Mouse (Mus musculus): ENCODE results near the gene Dbi. TPM values are rescaled to one million over a fixed set of nuclear protein-coding genes. Genes with fewer than 3 reads are reported as not detected.

Gene Dbi
- total and polyA plus RNA-seq, 3 experiments = 14.5 to 652 (median 118) TPM

DNA sequence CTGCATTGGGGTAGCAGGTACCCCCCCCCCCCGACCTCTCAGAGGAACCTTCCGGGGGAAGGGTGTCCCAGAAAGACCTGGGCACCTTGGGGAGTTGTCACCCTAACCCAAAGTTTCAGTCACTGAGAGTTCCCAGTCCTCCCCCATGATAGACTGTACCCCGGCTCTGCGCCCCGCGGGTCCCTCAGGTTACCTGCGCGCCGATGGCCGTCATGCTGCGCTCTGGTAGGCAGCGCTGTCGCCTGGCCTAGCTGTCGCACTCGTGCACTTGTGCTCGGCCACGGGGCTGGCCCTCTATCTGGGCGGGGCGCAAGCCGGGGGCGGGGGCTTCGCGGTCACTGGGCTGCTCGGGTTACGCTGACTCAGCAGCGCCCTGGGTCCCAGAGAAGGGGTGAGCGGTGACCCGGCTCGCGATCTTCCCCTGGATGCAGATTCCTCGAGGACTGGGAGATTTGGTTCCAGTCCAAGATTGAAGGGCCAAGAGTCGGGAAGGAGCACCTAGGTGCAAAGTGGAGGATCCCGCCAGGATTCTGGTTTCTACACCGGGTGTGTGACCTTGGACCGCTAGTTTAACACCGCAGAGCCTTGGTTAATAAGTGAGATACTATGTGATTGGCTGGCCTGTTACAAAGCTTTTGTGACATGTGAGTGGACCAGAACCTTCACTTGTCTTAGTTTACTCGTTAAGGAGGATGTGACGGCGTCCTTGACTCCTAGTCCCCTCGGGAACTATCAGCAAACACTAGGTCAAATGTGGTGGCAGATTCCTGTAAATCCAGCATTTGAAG is 47.2 kb downstream of the Dbi start, which contains the start of gene Tmem37:
Tmem37 (minus strand) TSS at position 556 of the 788 bp plus-strand sequence.
- H3K27me3 ChIP-seq (ENCODE audit: insufficient read depth, low read length) = peaks cover 3% of the 10 kb centered on the region; the same call in 1 of the 2 replicates
- DNase-seq (ENCODE audit: low spot score) = no peak
- H3K9me3 ChIP-seq (replicated peaks) = no peaks in the 10 kb centered on the region
- TF ChIP-seq GATA2 (IDR thresholded peaks at IDR 0.05; ENCODE audit: borderline replicate concordance, low read depth, low read length) = no peak
- no peak for TF ChIP-seq POLR2AphosphoS5 (IDR thresholded peaks at IDR 0.05; ENCODE audit: insufficient replicate concordance, low read depth, low read length)
- no peak for TF ChIP-seq CTCF (IDR thresholded peaks at IDR 0.05; ENCODE audit: low read depth, low read length)
- TF ChIP-seq GATA1 (IDR thresholded peaks at IDR 0.05; ENCODE audit: borderline replicate concordance, low read length) = no peak
- no peak for TF ChIP-seq TAL1 (conservative IDR thresholded peaks at IDR 0.05; ENCODE audit: low read depth, low read length)
- H3K4me3 ChIP-seq (ENCODE audit: low read depth, low read length) = no peak within 1 kb of the TSS
- ATAC-seq (ENCODE audit: extremely low read depth, insufficient number of reproducible peaks, low FRiP score, poor library complexity, severe bottlenecking) = no peak
- no peaks in the 10 kb centered on the region for H3K4me1 ChIP-seq (ENCODE audit: insufficient read depth, low read depth, low read length)
- no peaks in the 10 kb centered on the region for H3K36me3 ChIP-seq (replicated peaks)

DNA sequence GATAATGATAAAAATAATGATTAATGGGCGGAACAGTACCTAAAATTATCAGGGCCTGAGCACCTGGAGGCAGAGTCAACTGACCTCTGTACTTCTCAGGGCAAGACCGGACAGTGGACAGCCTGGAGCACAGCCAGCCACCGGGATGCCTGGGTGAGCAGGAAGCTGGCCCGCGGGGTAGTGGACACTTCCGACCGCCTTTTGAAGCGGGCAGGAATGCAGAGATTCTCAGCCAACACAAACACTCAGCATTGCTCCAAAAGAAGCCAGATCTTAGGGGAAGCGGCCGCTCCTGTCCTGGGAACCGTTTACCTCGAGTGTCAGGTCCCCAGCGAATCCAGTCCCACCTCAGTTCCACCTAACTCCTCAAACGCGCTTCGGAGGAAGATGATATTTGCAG is 48.0 kb downstream of the Dbi start:
- ATAC-seq (ENCODE audit: extremely low read depth, insufficient number of reproducible peaks, low FRiP score, poor library complexity, severe bottlenecking) (no peak), DNase-seq (ENCODE audit: low spot score) (no peak)
- H3K27me3 ChIP-seq (ENCODE audit: insufficient read depth, low read length) = peaks cover 3% of the 10 kb centered on the region; the same call in 1 of the 2 replicates
- H3K36me3 ChIP-seq (replicated peaks) = no peaks in the 10 kb centered on the region
- H3K9me3 ChIP-seq (replicated peaks) = no peaks in the 10 kb centered on the region
- H3K4me3 ChIP-seq (ENCODE audit: low read depth, low read length) = no peak overlapping the region
- TF ChIP-seq GATA1 (IDR thresholded peaks at IDR 0.05; ENCODE audit: borderline replicate concordance, low read length) (no peak), GATA2 (IDR thresholded peaks at IDR 0.05; ENCODE audit: borderline replicate concordance, low read depth, low read length) (no peak), POLR2AphosphoS5 (IDR thresholded peaks at IDR 0.05; ENCODE audit: insufficient replicate concordance, low read depth, low read length) (no peak), TAL1 (conservative IDR thresholded peaks at IDR 0.05; ENCODE audit: low read depth, low read length) (no peak), CTCF (IDR thresholded peaks at IDR 0.05; ENCODE audit: low read depth, low read length) (no peak)
- no peaks in the 10 kb centered on the region for H3K4me1 ChIP-seq (ENCODE audit: insufficient read depth, low read depth, low read length)

DNA sequence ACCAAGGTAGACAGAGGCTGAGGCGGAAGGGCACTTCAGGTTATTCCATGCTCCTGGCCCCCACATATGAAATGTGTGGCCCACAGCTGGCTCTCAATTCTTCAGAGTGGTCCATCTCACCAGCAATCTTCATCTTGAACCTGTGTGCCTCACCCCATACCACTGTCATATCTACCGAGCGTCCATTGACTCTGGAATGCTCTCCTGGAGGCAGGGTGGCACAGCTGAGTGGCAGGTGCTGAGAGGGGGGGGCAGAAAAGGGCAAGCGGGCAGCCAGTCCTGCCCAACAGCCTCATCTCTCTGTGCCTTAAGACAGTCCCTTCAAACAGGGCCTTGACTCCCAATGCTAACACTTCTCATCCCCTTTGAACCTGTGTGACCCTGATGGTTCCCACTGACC is 49.7 kb downstream of the Dbi start:
- H3K36me3 ChIP-seq (replicated peaks) = no peaks in the 10 kb centered on the region
- H3K27me3 ChIP-seq (ENCODE audit: insufficient read depth, low read length) = peaks cover 6% of the 10 kb centered on the region; the same call in 1 of the 2 replicates
- H3K4me1 ChIP-seq (ENCODE audit: insufficient read depth, low read depth, low read length) = no peaks in the 10 kb centered on the region
- TF ChIP-seq GATA2 (IDR thresholded peaks at IDR 0.05; ENCODE audit: borderline replicate concordance, low read depth, low read length) (no peak), GATA1 (IDR thresholded peaks at IDR 0.05; ENCODE audit: borderline replicate concordance, low read length) (no peak), CTCF (IDR thresholded peaks at IDR 0.05; ENCODE audit: low read depth, low read length) (no peak), POLR2AphosphoS5 (IDR thresholded peaks at IDR 0.05; ENCODE audit: insufficient replicate concordance, low read depth, low read length) (no peak), TAL1 (conservative IDR thresholded peaks at IDR 0.05; ENCODE audit: low read depth, low read length) (no peak)
- no peaks in the 10 kb centered on the region for H3K9me3 ChIP-seq (replicated peaks)
- ATAC-seq (ENCODE audit: extremely low read depth, insufficient number of reproducible peaks, low FRiP score, poor library complexity, severe bottlenecking) = no peak
- DNase-seq (ENCODE audit: low spot score) = no peak
- H3K4me3 ChIP-seq (ENCODE audit: low read depth, low read length) = no peak overlapping the region

DNA sequence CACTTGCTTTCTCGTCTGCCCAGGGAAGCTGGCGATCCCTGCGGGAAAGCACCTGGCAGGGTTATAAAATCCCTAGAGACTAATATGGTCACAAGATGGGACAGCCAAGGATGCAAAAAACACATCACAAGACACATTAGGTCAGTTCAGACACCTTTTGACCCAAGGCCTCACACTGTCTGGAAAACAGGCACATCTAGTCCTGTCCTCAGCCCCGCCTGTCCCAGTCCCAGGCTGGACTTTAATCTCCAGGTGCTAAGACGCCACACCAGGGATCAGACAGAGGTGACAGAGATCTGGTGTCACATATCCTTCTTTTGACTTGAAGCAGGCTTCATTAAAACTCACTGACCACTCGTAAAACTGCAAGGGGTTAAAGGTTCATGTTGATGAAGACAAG is 50.7 kb downstream of the Dbi start:
- TF ChIP-seq POLR2AphosphoS5 (IDR thresholded peaks at IDR 0.05; ENCODE audit: insufficient replicate concordance, low read depth, low read length) (no peak), GATA2 (IDR thresholded peaks at IDR 0.05; ENCODE audit: borderline replicate concordance, low read depth, low read length) (no peak), CTCF (IDR thresholded peaks at IDR 0.05; ENCODE audit: low read depth, low read length) (no peak)
- DNase-seq (ENCODE audit: low spot score) = no peak
- H3K4me3 ChIP-seq (ENCODE audit: low read depth, low read length) = no peak overlapping the region
- no peak for ATAC-seq (ENCODE audit: extremely low read depth, insufficient number of reproducible peaks, low FRiP score, poor library complexity, severe bottlenecking)
- H3K36me3 ChIP-seq (replicated peaks) = no peaks in the 10 kb centered on the region
- peaks cover 6% of the 10 kb centered on the region; the same call in 1 of the 2 replicates for H3K27me3 ChIP-seq (ENCODE audit: insufficient read depth, low read length)
- no peaks in the 10 kb centered on the region for H3K4me1 ChIP-seq (ENCODE audit: insufficient read depth, low read depth, low read length)
- no peaks in the 10 kb centered on the region for H3K9me3 ChIP-seq (replicated peaks)

DNA sequence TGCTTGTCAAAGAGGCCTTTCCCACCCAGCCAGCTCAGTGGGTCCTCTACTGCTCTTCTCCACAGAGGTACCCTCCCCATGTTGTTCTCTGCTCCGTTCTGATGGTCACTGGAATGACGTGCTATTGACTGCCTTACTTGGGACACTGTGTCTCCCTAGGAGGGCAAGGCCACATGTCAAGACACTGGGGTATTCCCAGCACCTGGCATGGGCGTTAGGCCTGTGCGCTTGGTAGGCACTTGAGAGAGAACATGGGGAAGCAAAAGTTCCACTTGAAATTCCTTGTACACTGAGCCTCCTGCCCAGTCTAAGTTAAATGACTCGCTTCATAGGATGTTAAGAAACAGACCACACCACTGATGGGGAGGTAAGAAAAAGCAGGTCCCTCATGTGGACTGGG is 51.8 kb downstream of the Dbi start:
- Histone ChIP-seq H3K36me3 (replicated peaks) (no peaks in the 10 kb centered on the region), H3K9me3 (replicated peaks) (no peaks in the 10 kb centered on the region), H3K27me3 (ENCODE audit: insufficient read depth, low read length) (peaks cover 6% of the 10 kb centered on the region; the same call in 1 of the 2 replicates), H3K4me3 (ENCODE audit: low read depth, low read length) (no peak overlapping the region), H3K4me1 (ENCODE audit: insufficient read depth, low read depth, low read length) (no peaks in the 10 kb centered on the region)
- DNase-seq (ENCODE audit: low spot score) (no peak), ATAC-seq (ENCODE audit: extremely low read depth, insufficient number of reproducible peaks, low FRiP score, poor library complexity, severe bottlenecking) (no peak)
- TF ChIP-seq GATA1 (IDR thresholded peaks at IDR 0.05; ENCODE audit: borderline replicate concordance, low read length) = no peak
- no peak for TF ChIP-seq GATA2 (IDR thresholded peaks at IDR 0.05; ENCODE audit: borderline replicate concordance, low read depth, low read length)
- no peak for TF ChIP-seq CTCF (IDR thresholded peaks at IDR 0.05; ENCODE audit: low read depth, low read length)
- no peak for TF ChIP-seq POLR2AphosphoS5 (IDR thresholded peaks at IDR 0.05; ENCODE audit: insufficient replicate concordance, low read depth, low read length)
- no peak for TF ChIP-seq TAL1 (conservative IDR thresholded peaks at IDR 0.05; ENCODE audit: low read depth, low read length)

DNA sequence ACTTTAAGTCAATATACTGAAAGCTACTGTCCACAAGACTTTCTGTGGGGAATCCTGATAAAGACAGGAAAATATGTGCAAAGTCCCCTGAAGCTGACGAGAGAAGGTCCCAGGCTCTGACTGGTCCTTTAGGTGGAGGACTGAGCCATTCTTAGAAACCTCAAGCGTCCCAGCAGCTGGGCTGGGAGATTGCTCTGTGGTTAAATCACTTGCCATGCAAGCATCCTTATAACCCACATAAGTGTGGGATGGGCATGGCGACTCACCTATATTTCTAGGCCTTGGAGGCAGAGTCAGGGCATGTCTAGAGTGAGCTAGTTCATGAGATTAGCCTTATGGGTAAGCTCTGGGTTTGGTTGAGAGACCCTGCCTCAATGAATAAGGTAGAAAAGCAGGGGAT is 54.3 kb downstream of the Dbi start:
- H3K36me3 ChIP-seq (replicated peaks) = no peaks in the 10 kb centered on the region
- no peak for DNase-seq (ENCODE audit: low spot score)
- no peak for ATAC-seq (ENCODE audit: extremely low read depth, insufficient number of reproducible peaks, low FRiP score, poor library complexity, severe bottlenecking)
- H3K27me3 ChIP-seq (ENCODE audit: insufficient read depth, low read length) = peaks cover 6% of the 10 kb centered on the region; the same call in 1 of the 2 replicates
- H3K4me1 ChIP-seq (ENCODE audit: insufficient read depth, low read depth, low read length) = no peaks in the 10 kb centered on the region
- TF ChIP-seq CTCF (IDR thresholded peaks at IDR 0.05; ENCODE audit: low read depth, low read length) (no peak), POLR2AphosphoS5 (IDR thresholded peaks at IDR 0.05; ENCODE audit: insufficient replicate concordance, low read depth, low read length) (no peak), TAL1 (conservative IDR thresholded peaks at IDR 0.05; ENCODE audit: low read depth, low read length) (no peak), GATA1 (IDR thresholded peaks at IDR 0.05; ENCODE audit: borderline replicate concordance, low read length) (no peak), GATA2 (IDR thresholded peaks at IDR 0.05; ENCODE audit: borderline replicate concordance, low read depth, low read length) (no peak)
- H3K9me3 ChIP-seq (replicated peaks) = no peaks in the 10 kb centered on the region
- H3K4me3 ChIP-seq (ENCODE audit: low read depth, low read length) = no peak overlapping the region

Measured in G1E (cell line).